ENCODE assay signal across 8 mouse cellular contexts in the genomic region with DNA sequence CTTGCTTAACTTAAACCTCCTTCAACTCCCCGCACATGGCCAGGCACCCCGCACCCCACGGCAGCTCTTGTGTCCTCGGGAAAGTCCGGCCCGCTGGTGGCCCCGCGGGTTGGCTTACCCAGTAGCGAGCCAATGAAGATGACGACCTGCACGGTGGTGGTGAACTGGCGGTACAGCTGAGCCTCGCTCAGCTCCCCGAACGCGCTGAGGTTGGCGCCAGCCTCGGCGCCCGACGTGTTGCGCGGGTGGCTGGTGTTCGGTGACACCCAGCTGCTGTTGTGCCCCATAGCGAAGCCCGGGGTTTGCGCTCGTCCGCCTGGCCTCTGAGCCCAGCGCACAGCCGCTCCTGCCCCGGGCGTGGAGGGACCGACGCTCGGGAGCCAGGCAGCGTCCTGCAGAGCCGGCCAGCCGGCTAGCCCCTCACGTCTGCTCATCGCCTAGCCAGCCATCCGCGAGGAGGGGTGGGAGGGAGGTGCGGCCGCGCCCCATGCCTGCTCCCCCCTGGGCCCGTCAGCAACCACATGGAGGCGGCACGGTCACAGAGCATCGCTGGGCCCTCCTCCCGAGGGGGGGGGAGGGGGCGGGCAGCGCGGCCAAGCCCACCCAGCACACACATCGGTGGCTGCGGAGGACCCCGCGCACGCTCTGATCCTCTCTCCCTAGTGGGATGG. TPM values are rescaled to one million over a fixed set of nuclear protein-coding genes. Genes with fewer than 3 reads are reported as not detected.
DNase-seq lines count a peak whose midpoint lies in the region; ATAC-seq and TF ChIP-seq lines count a peak whose summit lies in the region.

A gene (minus strand): TSS at position 519 of the 671 bp plus-strand sequence.

- no peak for TF ChIP-seq POLR2A in limb, embryonic 14.5 days (IDR thresholded peaks at IDR 0.05; ENCODE audit: borderline replicate concordance, extremely low read depth, insufficient read depth, insufficient read length)

- peak; percentile 64 for ATAC-seq in limb, embryonic 14.5 days (ENCODE audit: low FRiP score, low read depth)
- 0 out of 2 replicates have a peak, but pooled peaks have one; percentile 41 for ATAC-seq in monocyte, adult 5-6 weeks (replicated peaks; ENCODE audit: insufficient number of reproducible peaks, low FRiP score, low TSS enrichment, poor library complexity, severe bottlenecking)
- peak; percentile 70 for ATAC-seq in stomach, embryonic 15.5 days (ENCODE audit: insufficient read depth, low FRiP score, low read depth)

- H3K4me3 ChIP-seq in limb, embryonic 14.5 days (replicated peaks; ENCODE audit: low read length): peak within 1 kb of the TSS; percentile 49
- peak within 1 kb of the TSS; percentile 45 for H3K4me3 ChIP-seq in stomach, embryonic 15.5 days (replicated peaks)

- H3K9me3 ChIP-seq in limb, embryonic 14.5 days (ENCODE audit: control insufficient read depth, low read length): no peaks in the 10 kb centered on the region
- no peaks in the 10 kb centered on the region for H3K9me3 ChIP-seq in stomach, embryonic 15.5 days

- H3K27me3 ChIP-seq in limb, embryonic 14.5 days (ENCODE audit: control insufficient read depth, insufficient read depth, low read length): peaks cover 22% of the 10 kb centered on the region
- peaks cover 11% of the 10 kb centered on the region; the same call in 1 of the 2 replicates for H3K27me3 ChIP-seq in stomach, embryonic 15.5 days (replicated peaks)

- H3K9ac ChIP-seq in limb, embryonic 14.5 days (ENCODE audit: low read depth, low read length, severe bottlenecking): peak within 1 kb of the TSS; percentile 57
- peak within 1 kb of the TSS; percentile 27 for H3K9ac ChIP-seq in stomach, embryonic 15.5 days

- H3K36me3 ChIP-seq in limb, embryonic 14.5 days (ENCODE audit: control insufficient read depth, insufficient read depth, low read length): no peaks in the 10 kb centered on the region
- no peaks in the 10 kb centered on the region for H3K36me3 ChIP-seq in stomach, embryonic 15.5 days

- peak within 1 kb of the TSS; percentile 100 for H3K4me2 ChIP-seq in limb, embryonic 14.5 days (replicated peaks; ENCODE audit: low read depth, low read length, severe bottlenecking)
- H3K4me2 ChIP-seq in stomach, embryonic 15.5 days: peak within 1 kb of the TSS; percentile 95

- peak; percentile 42 for DNase-seq in layer of hippocampus, adult 11-12 months (ENCODE audit: low spot score)
- no peak for DNase-seq in layer of hippocampus, adult 9-10 months (ENCODE audit: low spot score)
- peak; percentile 54 to 59 for DNase-seq in cerebellum, postnatal 36 days
- DNase-seq in gastrocnemius, postnatal 25 days: peak; percentile 12
- DNase-seq in kidney, adult 11 months: peak; percentile 7
- peak; percentile 12 for DNase-seq in limb, embryonic 14.5 days (ENCODE audit: low spot score)

- peaks cover 16% of the 10 kb centered on the region for H3K4me1 ChIP-seq in limb, embryonic 14.5 days (ENCODE audit: control insufficient read depth, insufficient read depth, low read length)
- peaks cover 17% of the 10 kb centered on the region for H3K4me1 ChIP-seq in stomach, embryonic 15.5 days

- H3K27ac ChIP-seq in limb, embryonic 14.5 days (replicated peaks; ENCODE audit: low read depth, low read length): no peak within 1 kb of the TSS
- no peak within 1 kb of the TSS for H3K27ac ChIP-seq in stomach, embryonic 15.5 days

- under 1% methylated on average over 49 of the region's 59 CpGs for WGBS in limb, embryonic 14.5 days
- WGBS in stomach, embryonic 15.5 days: 1% methylated on average over 57 of the region's 59 CpGs

RNA-seq across cellular contexts. Expression of the gene that starts here (rescaled TPM):
- total RNA-seq in gastrocnemius, postnatal 25 days (2021): under 1 TPM; 0.08 to 0.16 TPM
- 0.28 and 0.29 TPM in 2 replicates for polyA plus RNA-seq in limb, embryonic 14.5 days (2012; rRNA removed)
- polyA plus RNA-seq in limb, embryonic 14.5 days (2014; fragmentation: Nextera tagmentation; extraction: Ambion mirVana): 0.36 and 0.83 TPM in 2 replicates
- not detected in 3 replicates for total RNA-seq in monocyte, adult 5-6 weeks (2017)
- polyA plus RNA-seq in stomach, embryonic 15.5 days (2015; fragmentation: Nextera tagmentation; extraction: Ambion mirVana): 0.24 and 0.58 TPM in 2 replicates

Comparison
In these comparisons a context has a peak if more than half of its experiments do, and no peak if none do; other contexts are left out.
1. Peak in DNase-seq in gastrocnemius, postnatal 25 days; RNA of the gene not detected or under 1 TPM.
2. Peak in DNase-seq, ATAC-seq, H3K4me3 ChIP-seq, H3K9ac ChIP-seq and H3K4me2 ChIP-seq in limb, embryonic 14.5 days; RNA of the gene not detected or under 1 TPM.
3. Peak in ATAC-seq in monocyte, adult 5-6 weeks; RNA of the gene not detected or under 1 TPM.
4. Peak in ATAC-seq, H3K4me3 ChIP-seq, H3K9ac ChIP-seq and H3K4me2 ChIP-seq in stomach, embryonic 15.5 days; RNA of the gene not detected or under 1 TPM.